Mouse (Mus musculus) gastrocnemius, adult 2 months (tissue): ENCODE data around the gene Tek. TPM values are rescaled to one million over a fixed set of nuclear protein-coding genes. Genes with fewer than 3 reads are reported as not detected.

Source experiments
- DNase-seq: peaks from one replicate; pipeline ENCODE4 v3.0.0; 2022
- H3K27ac ChIP-seq: fragments of 200-600 bp; 2 replicates; pipeline ENCODE4 v1.8.1; 2022; ENCODE audit warnings: mild to moderate bottlenecking
- H3K4me3 ChIP-seq: fragments of 200-600 bp; 2 replicates; pipeline ENCODE4 v1.8.1; 2022; ENCODE audit warnings: mild to moderate bottlenecking, moderate library complexity
- CTCF ChIP-seq: fragments of 200-600 bp; IDR thresholded peaks from 2 replicates; pipeline ENCODE4 v1.8.1; 2022; ENCODE audit warnings: antibody characterized with exemption, mild to moderate bottlenecking, moderate library complexity
- intact Hi-C: fragments of 180-260 bp; cut with DNase I; formaldehyde crosslinking; loops from one replicate; pipeline ENCODE4 v1.15.1; 2025
- total RNA-seq, 2 experiments: library from RNA; stranded (reverse); gene quantifications; 2 replicates each; pipeline ENCODE4 v1.2.3; 2021

The Tek gene
- total RNA-seq, 2 experiments from 2014 or later: 14.4 to 17.0 TPM

GRCm38 (mm10) chr4:94829924-94830386, 90.9 kb downstream of the Tek start:
- intact Hi-C loops: loop anchor here (5.0 to 10.0 kb wide), 2 partner anchors 83 to 145 kb away; no protein-coding TSS in a partner anchor
- TF ChIP-seq CTCF: no peak
- no peak overlapping the region for H3K4me3 ChIP-seq
- H3K27ac ChIP-seq: peak overlapping the region; percentile 63
- DNase-seq: peak; percentile 28

GRCm38 (mm10) chr4:94837061-94837460, 98.0 kb downstream of the Tek start:
- intact Hi-C loops: no loop called here
- no peak for DNase-seq
- no peak overlapping the region for H3K4me3 ChIP-seq
- no peak for TF ChIP-seq CTCF
- peak overlapping the region; percentile 17; the same call in 1 of the 2 replicates for H3K27ac ChIP-seq

- intact Hi-C loops: no loop called here
- no peak overlapping the region for H3K4me3 ChIP-seq
- no peak for TF ChIP-seq CTCF
- DNase-seq: no peak
- no peak overlapping the region for H3K27ac ChIP-seq
These were observed 114.2 kb downstream of the Tek start for GRCm38 (mm10) chr4:94853301-94853700.

GRCm38 (mm10) chr4:94854270-94854669, 115.2 kb downstream of the Tek start:
- DNase-seq: no peak
- intact Hi-C loops: no loop called here
- no peak for TF ChIP-seq CTCF

DNA sequence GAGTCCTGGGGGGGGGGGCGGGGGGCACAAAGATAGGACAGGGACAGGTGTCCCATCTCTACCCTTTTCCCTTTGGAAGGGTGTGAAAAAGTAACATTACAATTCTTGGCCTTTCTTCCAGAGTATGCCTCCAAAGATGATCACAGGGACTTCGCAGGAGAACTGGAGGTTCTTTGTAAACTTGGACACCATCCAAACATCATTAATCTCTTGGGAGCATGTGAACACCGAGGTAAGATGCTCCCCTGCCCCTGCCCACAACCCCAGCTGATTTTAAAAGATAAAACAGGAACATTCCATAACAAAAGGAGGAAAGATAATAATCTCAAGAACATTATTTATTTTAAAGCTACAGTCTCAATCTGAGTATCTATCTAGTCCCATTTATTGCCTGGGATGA, 116.1 kb downstream of the Tek start:
- intact Hi-C loops: no loop called here
- TF ChIP-seq CTCF: no peak
- Histone ChIP-seq H3K4me3 (no peak overlapping the region), H3K27ac (no peak overlapping the region)
- no peak for DNase-seq

More at GRCm38 (mm10) chr4:94854270-94854669, 115.2 kb downstream of the Tek start:
- Histone ChIP-seq H3K27ac (no peak overlapping the region), H3K4me3 (no peak overlapping the region)

- DNase-seq: no peak
- peak; percentile 73 for TF ChIP-seq CTCF
- intact Hi-C loops: loop anchor here (5.0 kb wide), 1 partner anchor 233 kb away; no protein-coding TSS in a partner anchor
- H3K4me3 ChIP-seq: no peak overlapping the region
- H3K27ac ChIP-seq: no peak overlapping the region
These were observed 161.7 kb downstream of the Tek start for GRCm38 (mm10) chr4:94900744-94901143.

DNA sequence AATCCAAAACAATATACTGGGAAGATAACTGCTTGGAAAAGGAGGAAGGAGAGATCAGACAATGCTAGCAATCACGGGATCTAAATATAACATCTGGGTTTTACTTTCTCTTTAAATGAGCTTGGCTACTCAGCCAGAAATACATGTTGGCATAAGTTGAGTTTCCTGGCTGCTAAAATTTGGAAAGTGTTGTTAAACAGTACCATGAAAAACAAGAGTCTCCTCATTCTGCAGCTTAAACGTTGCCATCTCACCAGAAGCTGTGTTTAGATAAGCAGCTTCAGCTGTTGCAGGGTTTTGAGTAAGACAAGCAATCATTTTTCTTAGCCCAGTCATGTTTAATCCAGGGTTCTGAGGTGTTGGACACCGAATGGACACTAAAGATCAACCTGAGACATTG, 162.7 kb downstream of the Tek start:
- DNase-seq: no peak
- intact Hi-C loops: loop anchor here (5.0 kb wide), 1 partner anchor 234 kb away; no protein-coding TSS in a partner anchor

More for the DNA sequence above, 162.7 kb downstream of the Tek start:
- Histone ChIP-seq H3K27ac (no peak overlapping the region), H3K4me3 (no peak overlapping the region)
- no peak for TF ChIP-seq CTCF

Other genes starting within 250 kb of the Tek start
- gene Gm10306, start 182.7 kb upstream of the Tek start, total RNA-seq: not detected
- gene Caap1, start 182.5 kb upstream of the Tek start, total RNA-seq: 1 to 10 TPM; 2.8 to 3.0 TPM
- gene Plaa, start 136.0 kb upstream of the Tek start, total RNA-seq: 10 to 100 TPM; 34.0 to 38.5 TPM
- 1 to 10 TPM; 4.7 to 8.5 TPM for gene Ift74, start 124.8 kb upstream of the Tek start, total RNA-seq
- gene Lrrc19, start 89.1 kb upstream of the Tek start, total RNA-seq: not detected
- gene Eqtn, start 189.6 kb downstream of the Tek start, total RNA-seq: 1 to 10 TPM in 1 of 2 experiments, under 1 TPM in 1; 0.54 to 1.1 TPM
- gene Mysm1, start 239.8 kb downstream of the Tek start, total RNA-seq: 1 to 10 TPM; 8.2 to 9.8 TPM